Mouse (Mus musculus) MEL (cell line): ENCODE measurements around the gene Gm13695.

Experiments
- CTCF ChIP-seq, 3 experiments: IDR thresholded peaks in 2 of 3; conservative IDR thresholded peaks in 1 of 3; 2 replicates each; pipeline ENCODE4 v1.5.1; 2011 to 2012; ENCODE audit warnings: low read length in 3 of 3, low read depth in 2 of 3, mild to moderate bottlenecking in 2 of 3, improper control_type of control experiment in 1 of 3, inconsistent platforms in 1 of 3, mixed read lengths in 1 of 3, moderate library complexity in 1 of 3; ENCODE audit not compliant: control insufficient read depth in 1 of 3, insufficient read depth in 1 of 3, poor library complexity in 1 of 3, severe bottlenecking in 1 of 3
- EP300 ChIP-seq, 2 experiments: IDR thresholded peaks; 2 replicates each; pipeline ENCODE4 v1.6.1; 2011; ENCODE audit warnings: improper control_type of control experiment in 2 of 2, low read length in 2 of 2, low read depth in 1 of 2, mild to moderate bottlenecking in 1 of 2
- GATA1 ChIP-seq: IDR thresholded peaks from 2 replicates; pipeline ENCODE4 v1.6.1; 2011; ENCODE audit warnings: low read depth, low read length, improper control_type of control experiment
- MAX ChIP-seq: IDR thresholded peaks from 2 replicates; pipeline ENCODE4 v1.6.1; 2011; ENCODE audit warnings: low read length, improper control_type of control experiment
- NELFE ChIP-seq: IDR thresholded peaks from 2 replicates; pipeline ENCODE4 v1.6.1; 2011; ENCODE audit warnings: low read depth, low read length, improper control_type of control experiment
- POLR2A ChIP-seq, 2 experiments: IDR thresholded peaks; 2 replicates each; pipeline ENCODE4 v1.6.1; 2011 to 2012; ENCODE audit warnings: low read length in 2 of 2, mild to moderate bottlenecking in 2 of 2, control low read depth in 1 of 2, improper control_type of control experiment in 1 of 2, low read depth in 1 of 2, moderate library complexity in 1 of 2; ENCODE audit not compliant: control insufficient read depth in 1 of 2, insufficient read depth in 1 of 2, poor library complexity in 1 of 2
- TCF12 ChIP-seq: IDR thresholded peaks from 2 replicates; pipeline ENCODE4 v1.6.1; 2014; ENCODE audit warnings: low read depth, mild to moderate bottlenecking, inconsistent platforms, low read length, improper control_type of control experiment, moderate library complexity
- USF1 ChIP-seq: IDR thresholded peaks from 2 replicates; pipeline ENCODE4 v1.6.1; 2014; ENCODE audit warnings: low read depth, mild to moderate bottlenecking, inconsistent platforms, low read length, improper control_type of control experiment, moderate library complexity
- USF2 ChIP-seq, 2 experiments: IDR thresholded peaks; 2 replicates each; pipeline ENCODE4 v1.6.1; 2011 to 2012; ENCODE audit warnings: improper control_type of control experiment in 2 of 2, low read length in 2 of 2, borderline replicate concordance in 1 of 2, inconsistent platforms in 1 of 2, low read depth in 1 of 2, mild to moderate bottlenecking in 1 of 2; ENCODE audit not compliant: insufficient read depth in 1 of 2
- ZNF384 ChIP-seq: IDR thresholded peaks from 2 replicates; pipeline ENCODE4 v1.6.1; 2012; ENCODE audit warnings: low read depth, mild to moderate bottlenecking, inconsistent platforms, low read length, improper control_type of control experiment

DNA sequence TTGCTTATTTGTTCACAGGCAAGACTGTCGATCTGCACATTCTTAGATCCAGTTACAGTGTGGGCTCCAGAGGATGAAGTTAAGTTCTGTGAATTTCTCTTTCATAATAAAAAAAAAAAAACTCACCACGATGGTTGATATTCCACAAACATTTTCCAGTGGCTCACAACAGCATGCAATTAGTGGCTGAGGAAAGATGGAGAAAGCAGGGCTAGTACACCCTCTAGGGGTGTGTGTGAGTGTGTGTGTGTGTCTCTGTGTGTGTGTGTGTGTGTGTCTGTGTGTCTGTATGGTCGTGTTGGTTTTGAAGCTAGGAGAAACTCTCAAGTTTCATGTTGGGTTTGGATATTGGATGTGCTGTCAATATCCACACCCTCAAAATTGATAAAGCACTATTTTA is 25.7 kb upstream of the Gm13695 start:
- TF ChIP-seq CTCF (IDR thresholded peaks at IDR 0.05 in 2 of 3, conservative IDR thresholded peaks at IDR 0.05 in 1 of 3; ENCODE audit: control insufficient read depth in 1 of 3, insufficient read depth in 1 of 3, low read depth in 2 of 3, low read length in 3 of 3, poor library complexity in 1 of 3, severe bottlenecking in 1 of 3) (no peak), GATA1 (no peak), POLR2A (IDR thresholded peaks at IDR 0.05; ENCODE audit: control insufficient read depth in 1 of 2, insufficient read depth in 1 of 2, low read depth in 1 of 2, low read length in 2 of 2, poor library complexity in 1 of 2) (no peak), ZNF384 (no peak), NELFE (no peak), USF2 (IDR thresholded peaks at IDR 0.05; ENCODE audit: borderline replicate concordance in 1 of 2, insufficient read depth in 1 of 2, low read depth in 1 of 2, low read length in 2 of 2) (no peak), MAX (no peak), EP300 (IDR thresholded peaks at IDR 0.05; ENCODE audit: low read depth in 1 of 2, low read length in 2 of 2) (no peak), USF1 (no peak), TCF12 (no peak)
